Mouse (Mus musculus) midbrain, embryonic 15.5 days (tissue): ENCODE measurements around the gene Cltb. TPM values are rescaled to one million over a fixed set of nuclear protein-coding genes. Genes with fewer than 3 reads are reported as not detected.
A peak's percentile ranks its signal among the peaks of the same experiment; 100 is the strongest.

Experiments
- ATAC-seq: fragments of 200-750 bp; cut with Nextera tagmentation; replicated peaks from 2 replicates; pipeline ENCODE4 v1.8.0; 2017; ENCODE audit warnings: moderate TSS enrichment
- H3K27ac ChIP-seq: fragments of 300-500 bp; sonication (generic); 2 replicates; pipeline ENCODE4 v1.5.1; 2015; ENCODE audit warnings: mild to moderate bottlenecking, inconsistent platforms
- H3K27me3 ChIP-seq: fragments of 300-500 bp; sonication (generic); replicated peaks from 2 replicates; pipeline ENCODE4 v1.6.1; 2015; ENCODE audit warnings: inconsistent platforms
- H3K36me3 ChIP-seq: fragments of 300-500 bp; sonication (generic); replicated peaks from 2 replicates; pipeline ENCODE4 v1.6.1; 2015; ENCODE audit warnings: inconsistent platforms
- H3K4me1 ChIP-seq: fragments of 300-500 bp; sonication (generic); 2 replicates; pipeline ENCODE4 v1.6.1; 2015; ENCODE audit warnings: inconsistent platforms
- H3K4me2 ChIP-seq: fragments of 300-500 bp; sonication (generic); 2 replicates; pipeline ENCODE4 v1.6.1; 2015; ENCODE audit warnings: inconsistent platforms, mild to moderate bottlenecking, moderate library complexity
- H3K4me3 ChIP-seq: fragments of 300-500 bp; sonication (generic); 2 replicates; pipeline ENCODE4 v1.5.1; 2015; ENCODE audit warnings: mild to moderate bottlenecking, inconsistent platforms
- H3K9ac ChIP-seq: fragments of 300-500 bp; sonication (generic); 2 replicates; pipeline ENCODE4 v1.6.1; 2015; ENCODE audit warnings: mild to moderate bottlenecking, inconsistent platforms
- H3K9me3 ChIP-seq: fragments of 300-500 bp; sonication (generic); 2 replicates; pipeline ENCODE4 v1.6.1; 2016; ENCODE audit warnings: inconsistent platforms
- WGBS: fragments of 180-500 bp; shearing (Covaris S2); methylation state at CpG from one replicate; pipeline ENCODE4 v1.1.7; 2015; ENCODE audit warnings: mixed read lengths; 5-methylcytosine and 5-hydroxymethylcytosine counted together
- polyA plus RNA-seq: library from polyadenylated mRNA; unstranded; fragments of >200 nt; fragmentation: Nextera tagmentation; extraction: Ambion mirVana; gene quantifications from 2 replicates; pipeline ENCODE4 v1.2.1, GENCODE M21; 2015

The Cltb gene
- polyA plus RNA-seq, 1 experiment from 2014 or later = 200 TPM

GRCm38 (mm10) chr13:54591776-54592356 lies 19.3 kb downstream of the Cltb start:
- no peak overlapping the region for H3K27ac ChIP-seq
- no peak for ATAC-seq
- no peaks in the 10 kb centered on the region for H3K9me3 ChIP-seq
- H3K9ac ChIP-seq = no peak overlapping the region
- H3K4me3 ChIP-seq = peak overlapping the region; percentile 86
- peak overlapping the region; percentile 67 for H3K4me2 ChIP-seq
- no peaks in the 10 kb centered on the region for H3K27me3 ChIP-seq
- H3K4me1 ChIP-seq = peaks cover 30% of the 10 kb centered on the region
- 91% methylated on average over 8 of the region's 8 CpGs for WGBS
- peaks cover 8% of the 10 kb centered on the region for H3K36me3 ChIP-seq

GRCm38 (mm10) chr13:54589996-54590951 lies 20.9 kb downstream of the Cltb start, which contains the start of the genes Nop16 and Higd2a:
Gene Nop16 (minus strand): TSS chr13:54590090.
Gene Higd2a (plus strand): TSS chr13:54590207.
- Histone ChIP-seq H3K4me1 (peaks cover 30% of the 10 kb centered on the region), H3K27ac (peak within 1 kb of the TSS; percentile 93), H3K36me3 (peaks cover 14% of the 10 kb centered on the region), H3K27me3 (no peaks in the 10 kb centered on the region), H3K4me2 (peak within 1 kb of the TSS; percentile 67), H3K4me3 (peak within 1 kb of the TSS; percentile 86), H3K9ac (peak within 1 kb of the TSS; percentile 89), H3K9me3 (no peaks in the 10 kb centered on the region)
- peak; percentile 97 for ATAC-seq
- under 1% methylated on average over 51 of the region's 51 CpGs for WGBS

- peak overlapping the region; percentile 86 for H3K4me3 ChIP-seq
- H3K9me3 ChIP-seq = no peaks in the 10 kb centered on the region
- peak overlapping the region; percentile 55 for H3K9ac ChIP-seq
- H3K4me2 ChIP-seq = peak overlapping the region; percentile 67
- peaks cover 30% of the 10 kb centered on the region for H3K4me1 ChIP-seq
- WGBS = 2% methylated on average over 24 of the region's 24 CpGs
- peak overlapping the region; percentile 93; the same call in 1 of the 2 replicates for H3K27ac ChIP-seq
- H3K27me3 ChIP-seq = no peaks in the 10 kb centered on the region
- H3K36me3 ChIP-seq = peaks cover 17% of the 10 kb centered on the region; the same call in 1 of the 2 replicates
- ATAC-seq = no peak
Observed at GRCm38 (mm10) chr13:54589414-54589995, 21.6 kb downstream of the Cltb start.

- no peak for ATAC-seq
- Histone ChIP-seq H3K4me2 (no peak overlapping the region), H3K27me3 (no peaks in the 10 kb centered on the region), H3K4me3 (no peak overlapping the region), H3K9me3 (no peaks in the 10 kb centered on the region), H3K36me3 (peaks cover 25% of the 10 kb centered on the region), H3K4me1 (peaks cover 14% of the 10 kb centered on the region), H3K9ac (no peak overlapping the region), H3K27ac (no peak overlapping the region)
- 90% methylated on average over 11 of the region's 11 CpGs for WGBS
Observed at GRCm38 (mm10) chr13:54585831-54586230, 25.3 kb downstream of the Cltb start.

- WGBS = 89% methylated on average over 5 of the region's 5 CpGs
- Histone ChIP-seq H3K4me2 (no peak overlapping the region), H3K4me3 (no peak overlapping the region), H3K36me3 (peaks cover 36% of the 10 kb centered on the region), H3K9me3 (no peaks in the 10 kb centered on the region), H3K27ac (no peak overlapping the region), H3K9ac (no peak overlapping the region), H3K27me3 (no peaks in the 10 kb centered on the region), H3K4me1 (peaks cover 4% of the 10 kb centered on the region)
- ATAC-seq = no peak
Observed at GRCm38 (mm10) chr13:54582860-54583259, 28.3 kb downstream of the Cltb start.

GRCm38 (mm10) chr13:54582126-54582525 lies 29.0 kb downstream of the Cltb start:
- H3K4me3 ChIP-seq = no peak overlapping the region
- 68% methylated on average over 10 of the region's 10 CpGs for WGBS
- H3K27ac ChIP-seq = no peak overlapping the region
- H3K4me2 ChIP-seq = no peak overlapping the region
- no peaks in the 10 kb centered on the region for H3K9me3 ChIP-seq
- H3K4me1 ChIP-seq = peaks cover 10% of the 10 kb centered on the region
- no peak for ATAC-seq
- no peak overlapping the region for H3K9ac ChIP-seq
- no peaks in the 10 kb centered on the region for H3K27me3 ChIP-seq
- H3K36me3 ChIP-seq = peaks cover 32% of the 10 kb centered on the region

GRCm38 (mm10) chr13:54581385-54581784 lies 29.8 kb downstream of the Cltb start:
- H3K27me3 ChIP-seq = no peaks in the 10 kb centered on the region
- H3K36me3 ChIP-seq = peaks cover 32% of the 10 kb centered on the region
- H3K9me3 ChIP-seq = no peaks in the 10 kb centered on the region
- H3K4me1 ChIP-seq = peaks cover 17% of the 10 kb centered on the region
- H3K9ac ChIP-seq = no peak overlapping the region
- 81% methylated on average over 2 of the region's 2 CpGs for WGBS
- H3K27ac ChIP-seq = no peak overlapping the region
- no peak for ATAC-seq
- no peak overlapping the region for H3K4me3 ChIP-seq
- no peak overlapping the region for H3K4me2 ChIP-seq

- H3K9ac ChIP-seq = no peak overlapping the region
- 0 out of 2 replicates have a peak overlapping the region, but pooled peaks have one; percentile 21 for H3K27ac ChIP-seq
- WGBS = 87% methylated on average over 21 of the region's 21 CpGs
- H3K27me3 ChIP-seq = peaks cover 4% of the 10 kb centered on the region; the same call in 1 of the 2 replicates
- no peaks in the 10 kb centered on the region for H3K9me3 ChIP-seq
- peaks cover 19% of the 10 kb centered on the region for H3K36me3 ChIP-seq
- peaks cover 29% of the 10 kb centered on the region for H3K4me1 ChIP-seq
- no peak overlapping the region for H3K4me3 ChIP-seq
- H3K4me2 ChIP-seq = no peak overlapping the region
- no peak for ATAC-seq
Observed at GRCm38 (mm10) chr13:54577652-54578507, 33.3 kb downstream of the Cltb start.

- Histone ChIP-seq H3K4me2 (peak overlapping the region; percentile 69), H3K4me3 (peak overlapping the region; percentile 92), H3K9me3 (no peaks in the 10 kb centered on the region), H3K27me3 (peaks cover 4% of the 10 kb centered on the region; the same call in 1 of the 2 replicates), H3K27ac (peak overlapping the region; percentile 82), H3K9ac (peak overlapping the region; percentile 96), H3K36me3 (peaks cover 13% of the 10 kb centered on the region), H3K4me1 (peaks cover 29% of the 10 kb centered on the region)
- 4% methylated on average over 19 of the region's 19 CpGs for WGBS
- ATAC-seq = 0 out of 2 replicates have a peak, but pooled peaks have one; percentile 13
Observed at GRCm38 (mm10) chr13:54575489-54575888, 35.7 kb downstream of the Cltb start.

GRCm38 (mm10) chr13:54574854-54575481 lies 36.2 kb downstream of the Cltb start, which contains the start of gene Arl10:
Gene Arl10 (plus strand): TSS chr13:54575015.
- H3K27me3 ChIP-seq = peaks cover 4% of the 10 kb centered on the region; the same call in 1 of the 2 replicates
- H3K4me2 ChIP-seq = peak within 1 kb of the TSS; percentile 69
- peak within 1 kb of the TSS; percentile 96 for H3K9ac ChIP-seq
- H3K4me3 ChIP-seq = peak within 1 kb of the TSS; percentile 92
- peak within 1 kb of the TSS; percentile 82 for H3K27ac ChIP-seq
- ATAC-seq = peak; percentile 94
- no peaks in the 10 kb centered on the region for H3K9me3 ChIP-seq
- H3K36me3 ChIP-seq = peaks cover 8% of the 10 kb centered on the region; the same call in 1 of the 2 replicates
- H3K4me1 ChIP-seq = peaks cover 29% of the 10 kb centered on the region
- WGBS = under 1% methylated on average over 55 of the region's 55 CpGs

GRCm38 (mm10) chr13:54572621-54573020 lies 38.5 kb downstream of the Cltb start:
- peaks cover 24% of the 10 kb centered on the region for H3K4me1 ChIP-seq
- no peak overlapping the region for H3K27ac ChIP-seq
- H3K27me3 ChIP-seq = peaks cover 4% of the 10 kb centered on the region; the same call in 1 of the 2 replicates
- WGBS = 81% methylated on average over 4 of the region's 4 CpGs
- H3K36me3 ChIP-seq = 0 out of 2 replicates have a peak, but pooled peaks cover 5% of the 10 kb centered on the region
- no peak for ATAC-seq
- no peaks in the 10 kb centered on the region for H3K9me3 ChIP-seq
- no peak overlapping the region for H3K4me2 ChIP-seq
- H3K4me3 ChIP-seq = no peak overlapping the region
- H3K9ac ChIP-seq = no peak overlapping the region
